ENCODE assay signal across 25 mouse cellular contexts in the genomic region with DNA sequence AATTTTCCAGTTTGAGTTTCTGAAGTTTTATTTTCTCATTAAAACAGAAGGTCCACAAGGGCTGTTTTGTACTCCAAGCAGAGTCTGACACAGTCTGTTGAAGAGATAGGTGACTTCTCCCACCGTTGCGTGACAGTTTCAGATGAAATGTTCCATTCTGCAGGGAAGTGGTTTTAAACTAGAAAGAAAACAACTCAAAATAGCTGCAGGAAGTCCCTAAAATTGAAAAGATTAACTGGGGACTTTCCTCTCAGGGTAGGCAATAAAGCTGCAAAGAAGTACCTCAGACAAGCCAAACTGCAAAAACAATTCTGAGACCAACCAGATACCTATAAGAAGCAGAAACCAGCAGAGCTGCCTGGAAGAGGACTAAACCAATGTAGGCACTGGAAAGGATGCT.
DNase-seq lines count a peak whose midpoint lies in the region; ATAC-seq and TF ChIP-seq lines count a peak whose summit lies in the region.
"Had no signal": no experiment of that assay in that cellular context is flagged by ENCODE, and none has a peak within 500 bp of the region (broad histone marks: within the 10 kb centered on the region; RNA-seq: fewer than 3 reads in every experiment).

No protein-coding gene starts in this region.

- H3K4me2 ChIP-seq in lung, postnatal 0 days (replicated peaks; ENCODE audit: low read depth, low read length) = no peak overlapping the region
- H3K4me2 ChIP-seq in CH12.LX (ENCODE audit: insufficient read depth, low read depth, poor library complexity, severe bottlenecking) = no peak overlapping the region
- H3K4me2 ChIP-seq: forebrain, embryonic 13.5 days; heart, embryonic 11.5 days; hindbrain, embryonic 12.5 days; limb, embryonic 13.5 days; liver, embryonic 11.5 days; lung, embryonic 15.5 days; midbrain, embryonic 13.5 days had no signal

- peak; percentile 28 for DNase-seq in lung, postnatal 25 days (ENCODE audit: low spot score)
- DNase-seq in lung, postnatal 0 days (ENCODE audit: low spot score) = no peak
- DNase-seq in A20 (ENCODE audit: low read depth, low spot score) = peak; percentile 75
- peak; percentile 88 for DNase-seq in CH12.LX (ENCODE audit: extremely low read depth)
- DNase-seq in naive thymus-derived CD4-positive, alpha-beta T cell, adult 2 months (ENCODE audit: low read depth) = peak; percentile 35
- DNase-seq in gastrocnemius, postnatal 14 days = no peak
- DNase-seq in layer of hippocampus, adult 9-11 months = no peak
- no peak for DNase-seq in cerebellum, postnatal 14 days
- DNase-seq: adrenal gland, adult 8-10 months; cerebellum, adult 8-10 months; cerebellum, postnatal 36 days; heart, postnatal 36 days; kidney, adult 11 months; kidney, postnatal 14 days; lung, postnatal 4 days; right cerebral cortex, postnatal 25 days; thymus, postnatal 36 days had no signal

- no peaks in the 10 kb centered on the region for H3K4me1 ChIP-seq in lung, postnatal 0 days (ENCODE audit: insufficient read depth, low read depth, low read length)
- peaks cover 38 to 88% of the 10 kb centered on the region in 2 experiments for H3K4me1 ChIP-seq in CH12.LX (ENCODE audit: control insufficient read depth in 1 of 2, insufficient read depth in 2 of 2)
- H3K4me1 ChIP-seq: forebrain, embryonic 13.5 days; hindbrain, embryonic 12.5 days; limb, embryonic 13.5 days; lung, embryonic 15.5 days; midbrain, embryonic 13.5 days had no signal

- H3K9ac ChIP-seq in lung, postnatal 0 days (replicated peaks; ENCODE audit: low read depth) = no peak overlapping the region
- peak overlapping the region; percentile 71 for H3K9ac ChIP-seq in CH12.LX (ENCODE audit: insufficient read depth, low read depth)
- H3K9ac ChIP-seq: forebrain, embryonic 13.5 days; hindbrain, embryonic 12.5 days; limb, embryonic 13.5 days; lung, embryonic 15.5 days; midbrain, embryonic 13.5 days had no signal

- TF ChIP-seq RAD21 in CH12.LX (IDR thresholded peaks at IDR 0.05; ENCODE audit: low read depth, low read length) = no peak; the same call in 1 of the 2 replicates

- no peaks in the 10 kb centered on the region for H3K36me3 ChIP-seq in lung, postnatal 0 days (ENCODE audit: insufficient read depth, low read length)
- peaks cover 16 to 44% of the 10 kb centered on the region in 2 experiments for H3K36me3 ChIP-seq in CH12.LX (replicated peaks in 1 of 2; ENCODE audit: control insufficient read depth in 1 of 2, insufficient read depth in 1 of 2, low read length in 1 of 2)
- H3K36me3 ChIP-seq: hindbrain, embryonic 12.5 days; limb, embryonic 13.5 days; lung, embryonic 15.5 days; midbrain, embryonic 13.5 days had no signal

- no peak overlapping the region for H3K4me3 ChIP-seq in lung, postnatal 0 days (ENCODE audit: low read depth, low read length)
- H3K4me3 ChIP-seq in CH12.LX (replicated peaks in 1 of 3; ENCODE audit: low read depth in 2 of 3, low read length in 2 of 3, poor library complexity in 1 of 3) = no peak overlapping the region
- H3K4me3 ChIP-seq: forebrain, embryonic 13.5 days; hindbrain, embryonic 12.5 days; limb, embryonic 13.5 days; lung, embryonic 15.5 days; midbrain, embryonic 13.5 days had no signal

- H3K9me3 ChIP-seq in lung, postnatal 0 days (ENCODE audit: low read length) = no peaks in the 10 kb centered on the region
- peaks cover 2% of the 10 kb centered on the region for H3K9me3 ChIP-seq in CH12.LX (replicated peaks; ENCODE audit: low read length)
- H3K9me3 ChIP-seq: forebrain, embryonic 13.5 days; hindbrain, embryonic 12.5 days; limb, embryonic 13.5 days; lung, embryonic 15.5 days; midbrain, embryonic 13.5 days had no signal

- no peak for TF ChIP-seq EP300 in lung, postnatal 0 days (IDR thresholded peaks at IDR 0.05)
- TF ChIP-seq EP300 in CH12.LX (IDR thresholded peaks at IDR 0.05; ENCODE audit: low read length) = peak; percentile 99

- intact Hi-C loops in gastrocnemius, postnatal 14 days (cut with DNase I; ENCODE audit: low total_unique reads) = no loop called here

- no peak overlapping the region for H3K27ac ChIP-seq in lung, postnatal 0 days (ENCODE audit: low read length)
- H3K27ac ChIP-seq in CH12.LX (ENCODE audit: insufficient read depth, low read depth) = peak overlapping the region; percentile 100
- H3K27ac ChIP-seq: forebrain, embryonic 13.5 days; hindbrain, embryonic 12.5 days; hindbrain, postnatal 0 days; limb, embryonic 13.5 days; lung, embryonic 15.5 days; midbrain, embryonic 13.5 days had no signal

- ATAC-seq in lung, postnatal 0 days = no peak
- ATAC-seq: forebrain, embryonic 13.5 days; hindbrain, postnatal 0 days; midbrain, embryonic 13.5 days had no signal

- dilution Hi-C loops in CH12.LX (cut with MboI; ENCODE audit: extremely low pct_ligation_motif_present, extremely low pct_unique_long_range_greater_than_20kb, low sequenced_read_pairs) = no loop called here

- H3K27me3 ChIP-seq in lung, postnatal 0 days (replicated peaks; ENCODE audit: insufficient read depth, low read length) = no peaks in the 10 kb centered on the region
- H3K27me3 ChIP-seq in CH12.LX (replicated peaks) = no peaks in the 10 kb centered on the region
- H3K27me3 ChIP-seq: forebrain, embryonic 13.5 days; hindbrain, embryonic 12.5 days; limb, embryonic 13.5 days; lung, embryonic 15.5 days; midbrain, embryonic 13.5 days had no signal

- H3K79me2 ChIP-seq in CH12.LX (replicated peaks; ENCODE audit: control insufficient read depth, extremely low read depth, insufficient read depth, poor library complexity, severe bottlenecking) = peaks cover 39% of the 10 kb centered on the region

- TF ChIP-seq POLR2A in CH12.LX (IDR thresholded peaks at IDR 0.05; ENCODE audit: low read depth, low read length) = no peak; the same call in 1 of the 2 replicates

- in situ Hi-C loops in CH12.LX (cut with MboI; ENCODE audit: low pct_ligation_motif_present, low pct_unique_long_range_greater_than_20kb, low sequenced_read_pairs) = no loop called here

- no peak for TF ChIP-seq CTCF in lung, postnatal 0 days (IDR thresholded peaks at IDR 0.05)
- TF ChIP-seq CTCF in CH12.LX (conservative IDR thresholded peaks at IDR 0.05 in 1 of 2, IDR thresholded peaks at IDR 0.05 in 1 of 2; ENCODE audit: low read depth in 2 of 2, low read length in 2 of 2) = no peak

- WGBS in lung, postnatal 0 days = 86% methylated on average over 2 of the region's 2 CpGs

TF ChIP-seq in CH12.LX, 34 proteins besides CTCF, POLR2A, EP300 and RAD21:
- TF ChIP-seq CHD2 (IDR thresholded peaks at IDR 0.05; ENCODE audit: low read length) (peak; percentile 84), MAX (IDR thresholded peaks at IDR 0.05; ENCODE audit: low read length) (no peak), TBP (conservative IDR thresholded peaks at IDR 0.05; ENCODE audit: low read depth, low read length) (peak; percentile 81), ZKSCAN1 (IDR thresholded peaks at IDR 0.05; ENCODE audit: borderline replicate concordance, low read depth, low read length) (no peak), MAZ (IDR thresholded peaks at IDR 0.05; ENCODE audit: low read depth, low read length) (peak; percentile 53; the same call in 1 of the 2 replicates), BHLHE40 (IDR thresholded peaks at IDR 0.05; ENCODE audit: low read depth, low read length) (peak; percentile 76), NELFE (IDR thresholded peaks at IDR 0.05; ENCODE audit: low read depth, low read length) (no peak), MYC (IDR thresholded peaks at IDR 0.05; ENCODE audit: low read depth, low read length) (0 out of 2 replicates have a peak, but pooled peaks have one; percentile 29), SMC3 (IDR thresholded peaks at IDR 0.05; ENCODE audit: low read depth, low read length) (no peak), CHD1 (IDR thresholded peaks at IDR 0.05; ENCODE audit: low read depth, low read length) (no peak), MAFK (IDR thresholded peaks at IDR 0.05; ENCODE audit: insufficient replicate concordance, low read length) (peak; percentile 55; the same call in 1 of the 2 replicates), TCF12 (IDR thresholded peaks at IDR 0.05; ENCODE audit: low read depth, low read length) (peak; percentile 96), JUND (conservative IDR thresholded peaks at IDR 0.05; ENCODE audit: low read depth, low read length) (peak; percentile 83), USF1 (IDR thresholded peaks at IDR 0.05; ENCODE audit: low read depth, low read length) (no peak), JUN (IDR thresholded peaks at IDR 0.05; ENCODE audit: insufficient read depth, low read depth, low read length) (peak; percentile 68), UBTF (IDR thresholded peaks at IDR 0.05; ENCODE audit: low read depth, low read length) (no peak), IRF4 (IDR thresholded peaks at IDR 0.05; ENCODE audit: low read depth, low read length) (peak; percentile 91), HCFC1 (IDR thresholded peaks at IDR 0.05; ENCODE audit: low read depth, low read length) (peak; percentile 44; the same call in 1 of the 2 replicates), KAT2A (IDR thresholded peaks at IDR 0.05; ENCODE audit: insufficient replicate concordance, low read length) (no peak), MXI1 (IDR thresholded peaks at IDR 0.05; ENCODE audit: low read depth, low read length) (no peak), RCOR1 (conservative IDR thresholded peaks at IDR 0.05; ENCODE audit: low read depth, low read length) (no peak), ZC3H11A (IDR thresholded peaks at IDR 0.05; ENCODE audit: low read depth, low read length) (no peak), ZNF384 (IDR thresholded peaks at IDR 0.05; ENCODE audit: low read depth, low read length) (peak; percentile 39; the same call in 1 of the 2 replicates), ELF1 (IDR thresholded peaks at IDR 0.05; ENCODE audit: low read depth, low read length) (no peak; the same call in 1 of the 2 replicates), MEF2A (IDR thresholded peaks at IDR 0.05; ENCODE audit: borderline replicate concordance, low read depth, low read length) (peak; percentile 99), ETS1 (conservative IDR thresholded peaks at IDR 0.05; ENCODE audit: low read depth, low read length) (peak; percentile 92), SIN3A (IDR thresholded peaks at IDR 0.05; ENCODE audit: low read length) (peak; percentile 88; the same call in 1 of the 2 replicates), USF2 (conservative IDR thresholded peaks at IDR 0.05; ENCODE audit: low read depth, low read length) (no peak), GABPA (IDR thresholded peaks at IDR 0.05; ENCODE audit: insufficient replicate concordance, low read depth, low read length) (no peak), PAX5 (IDR thresholded peaks at IDR 0.05; ENCODE audit: low read length) (no peak), POLR2AphosphoS2 (IDR thresholded peaks at IDR 0.05; ENCODE audit: low read depth, low read length) (no peak), E2F4 (IDR thresholded peaks at IDR 0.05; ENCODE audit: insufficient replicate concordance, low read depth, low read length) (peak; percentile 81; the same call in 1 of the 2 replicates), ZMIZ1 (IDR thresholded peaks at IDR 0.05; ENCODE audit: low read depth, low read length) (no peak), NRF1 (IDR thresholded peaks at IDR 0.05; ENCODE audit: low read depth, low read length) (no peak)

Comparison
In these comparisons a context has a peak if more than half of its experiments do, and no peak if none do; other contexts are left out.
1. DNase-seq: peak in lung, postnatal 25 days (single experiment), A20 (single experiment), CH12.LX (single experiment) and naive thymus-derived CD4-positive, alpha-beta T cell, adult 2 months (single experiment); none in lung, postnatal 0 days (single experiment), gastrocnemius, postnatal 14 days (single experiment), layer of hippocampus, adult 9-11 months (single experiment) and cerebellum, postnatal 14 days (0 of 2).